Mouse (Mus musculus) MEL (cell line): ENCODE results near the gene Angpt4. TPM values are rescaled to one million over a fixed set of nuclear protein-coding genes. Genes with fewer than 3 reads are reported as not detected.

Experiments used
- DNase-seq: peaks from one replicate; pipeline ENCODE4 v3.0.0; 2011; ENCODE audit warnings: low read depth, low spot score
- H3K27ac ChIP-seq: 2 replicates; pipeline ENCODE4 v1.5.1; 2012; ENCODE audit warnings: low read depth, mild to moderate bottlenecking, control low read depth, low read length, moderate library complexity; ENCODE audit not compliant: control insufficient read depth
- H3K27me3 ChIP-seq, 2 experiments: fragments of 150-350 bp in 1 of 2; sonication (generic) in 1 of 2; 2 replicates each; pipeline ENCODE4 v1.6.1; 2012; ENCODE audit warnings: low read length in 2 of 2, mild to moderate bottlenecking in 2 of 2, improper control_type of control experiment in 1 of 2, moderate library complexity in 1 of 2; ENCODE audit not compliant: insufficient read depth in 2 of 2, control insufficient read depth in 1 of 2
- H3K36me3 ChIP-seq, 2 experiments: 2 replicates each; pipeline ENCODE4 v1.6.1; 2012 to 2014; ENCODE audit warnings: low read length in 2 of 2, improper control_type of control experiment in 1 of 2, inconsistent platforms in 1 of 2, mild to moderate bottlenecking in 1 of 2; ENCODE audit not compliant: insufficient read depth in 2 of 2, control insufficient read depth in 1 of 2
- H3K4me1 ChIP-seq, 2 experiments: fragments of 150-350 bp in 1 of 2; sonication (generic) in 1 of 2; 2 replicates each; pipeline ENCODE4 v1.6.1; 2012; ENCODE audit warnings: low read length in 2 of 2, improper control_type of control experiment in 1 of 2, mild to moderate bottlenecking in 1 of 2; ENCODE audit not compliant: insufficient read depth in 2 of 2, control insufficient read depth in 1 of 2
- H3K4me3 ChIP-seq, 2 experiments: fragments of 150-350 bp in 1 of 2; sonication (generic) in 1 of 2; 2 replicates each; pipeline ENCODE4 v1.5.1; 2012; ENCODE audit warnings: low read depth in 2 of 2, low read length in 2 of 2, mild to moderate bottlenecking in 2 of 2, moderate library complexity in 2 of 2, control low read depth in 1 of 2, improper control_type of control experiment in 1 of 2; ENCODE audit not compliant: control insufficient read depth in 1 of 2, insufficient read depth in 1 of 2
- H3K79me2 ChIP-seq: 2 replicates; pipeline ENCODE4 v1.6.1; 2012; ENCODE audit warnings: mild to moderate bottlenecking, low read length, moderate library complexity; ENCODE audit not compliant: control insufficient read depth, poor library complexity, insufficient read depth
- H3K9ac ChIP-seq: 2 replicates; pipeline ENCODE4 v1.6.1; 2012; ENCODE audit warnings: low read depth, mild to moderate bottlenecking, control low read depth, low read length, moderate library complexity; ENCODE audit not compliant: control insufficient read depth, poor library complexity, severe bottlenecking
- H3K9me3 ChIP-seq: fragments of 150-350 bp; sonication (generic); replicated peaks from 2 replicates; pipeline ENCODE4 v1.6.1; 2012; ENCODE audit warnings: mild to moderate bottlenecking, low read length, improper control_type of control experiment, moderate library complexity; ENCODE audit not compliant: insufficient read depth
- BHLHE40 ChIP-seq: IDR thresholded peaks from 2 replicates; pipeline ENCODE4 v1.6.1; 2012; ENCODE audit warnings: low read depth, mild to moderate bottlenecking, inconsistent platforms, low read length, improper control_type of control experiment, borderline replicate concordance
- CHD1 ChIP-seq: IDR thresholded peaks from 2 replicates; pipeline ENCODE4 v1.6.1; 2012; ENCODE audit warnings: low read depth, mild to moderate bottlenecking, inconsistent platforms, low read length, improper control_type of control experiment
- CHD2 ChIP-seq: IDR thresholded peaks from 2 replicates; pipeline ENCODE4 v1.6.1; 2011; ENCODE audit warnings: low read length, improper control_type of control experiment
- CTCF ChIP-seq, 3 experiments: IDR thresholded peaks in 2 of 3; conservative IDR thresholded peaks in 1 of 3; 2 replicates each; pipeline ENCODE4 v1.5.1; 2011 to 2012; ENCODE audit warnings: low read length in 3 of 3, low read depth in 2 of 3, mild to moderate bottlenecking in 2 of 3, improper control_type of control experiment in 1 of 3, inconsistent platforms in 1 of 3, mixed read lengths in 1 of 3, moderate library complexity in 1 of 3; ENCODE audit not compliant: control insufficient read depth in 1 of 3, insufficient read depth in 1 of 3, poor library complexity in 1 of 3, severe bottlenecking in 1 of 3
- ELF1 ChIP-seq: IDR thresholded peaks from 2 replicates; pipeline ENCODE4 v1.6.1; 2014; ENCODE audit warnings: low read depth, mild to moderate bottlenecking, inconsistent platforms, low read length, improper control_type of control experiment, moderate library complexity
- ETS1 ChIP-seq: IDR thresholded peaks from 2 replicates; pipeline ENCODE4 v1.6.1; 2012; ENCODE audit warnings: low read depth, mild to moderate bottlenecking, inconsistent platforms, low read length, improper control_type of control experiment, moderate library complexity
- GABPA ChIP-seq: IDR thresholded peaks from 2 replicates; pipeline ENCODE4 v1.6.1; 2012; ENCODE audit warnings: low read depth, mild to moderate bottlenecking, inconsistent platforms, low read length, improper control_type of control experiment, moderate library complexity
- GATA1 ChIP-seq: IDR thresholded peaks from 2 replicates; pipeline ENCODE4 v1.6.1; 2011; ENCODE audit warnings: low read depth, low read length, improper control_type of control experiment
- HCFC1 ChIP-seq: IDR thresholded peaks from 2 replicates; pipeline ENCODE4 v1.6.1; 2012; ENCODE audit warnings: low read depth, mild to moderate bottlenecking, inconsistent platforms, low read length, improper control_type of control experiment, moderate library complexity
- JUND ChIP-seq: IDR thresholded peaks from 2 replicates; pipeline ENCODE4 v1.6.1; 2011; ENCODE audit warnings: low read depth, mild to moderate bottlenecking, improper control_type of control experiment, low read length
- KAT2A ChIP-seq: conservative IDR thresholded peaks from 2 replicates; pipeline ENCODE4 v1.6.1; 2012; ENCODE audit warnings: low read depth, low read length, improper control_type of control experiment, inconsistent platforms
- MAFK ChIP-seq: IDR thresholded peaks from 2 replicates; pipeline ENCODE4 v1.6.1; 2011; ENCODE audit warnings: low read depth, mild to moderate bottlenecking, low read length, improper control_type of control experiment, borderline replicate concordance
- MAX ChIP-seq: IDR thresholded peaks from 2 replicates; pipeline ENCODE4 v1.6.1; 2011; ENCODE audit warnings: low read length, improper control_type of control experiment
- MXI1 ChIP-seq: IDR thresholded peaks from 2 replicates; pipeline ENCODE4 v1.6.1; 2011; ENCODE audit warnings: mild to moderate bottlenecking, low read depth, low read length, improper control_type of control experiment
- MYB ChIP-seq: IDR thresholded peaks from 2 replicates; pipeline ENCODE4 v1.6.1; 2011; ENCODE audit warnings: mild to moderate bottlenecking, low read depth, low read length, improper control_type of control experiment
- MYC ChIP-seq: IDR thresholded peaks from 2 replicates; pipeline ENCODE4 v1.6.1; 2011; ENCODE audit warnings: low read depth, mild to moderate bottlenecking, low read length, improper control_type of control experiment, moderate library complexity
- NELFE ChIP-seq: IDR thresholded peaks from 2 replicates; pipeline ENCODE4 v1.6.1; 2011; ENCODE audit warnings: low read depth, low read length, improper control_type of control experiment
- NRF1 ChIP-seq: IDR thresholded peaks from 2 replicates; pipeline ENCODE4 v1.6.1; 2014; ENCODE audit warnings: low read depth, mild to moderate bottlenecking, inconsistent platforms, low read length, improper control_type of control experiment, moderate library complexity; ENCODE audit not compliant: poor library complexity, insufficient read depth, severe bottlenecking
- POLR2A ChIP-seq, 2 experiments: IDR thresholded peaks; 2 replicates each; pipeline ENCODE4 v1.6.1; 2011 to 2012; ENCODE audit warnings: low read length in 2 of 2, mild to moderate bottlenecking in 2 of 2, control low read depth in 1 of 2, improper control_type of control experiment in 1 of 2, low read depth in 1 of 2, moderate library complexity in 1 of 2; ENCODE audit not compliant: control insufficient read depth in 1 of 2, insufficient read depth in 1 of 2, poor library complexity in 1 of 2
- POLR2AphosphoS2 ChIP-seq: IDR thresholded peaks from 2 replicates; pipeline ENCODE4 v1.6.1; 2011; ENCODE audit warnings: low read length, improper control_type of control experiment
- POLR2AphosphoS5 ChIP-seq: IDR thresholded peaks from 2 replicates; pipeline ENCODE4 v1.6.1; 2012; ENCODE audit warnings: low read depth, borderline replicate concordance, mild to moderate bottlenecking, inconsistent platforms, low read length, moderate library complexity, mixed read lengths
- RAD21 ChIP-seq: IDR thresholded peaks from 2 replicates; pipeline ENCODE4 v1.6.1; 2011; ENCODE audit warnings: mild to moderate bottlenecking, low read depth, low read length, improper control_type of control experiment
- SIN3A ChIP-seq: IDR thresholded peaks from 2 replicates; pipeline ENCODE4 v1.6.1; 2012; ENCODE audit warnings: low read length, improper control_type of control experiment, inconsistent platforms
- SMC3 ChIP-seq: IDR thresholded peaks from 2 replicates; pipeline ENCODE4 v1.6.1; 2011; ENCODE audit warnings: low read depth, low read length, improper control_type of control experiment
- TAL1 ChIP-seq: IDR thresholded peaks from 2 replicates; pipeline ENCODE4 v1.6.1; 2012; ENCODE audit warnings: mild to moderate bottlenecking, inconsistent platforms, low read length, moderate library complexity, mixed read lengths
- TBP ChIP-seq: IDR thresholded peaks from 2 replicates; pipeline ENCODE4 v1.8.0; 2011; ENCODE audit warnings: low read depth, low read length, improper control_type of control experiment
- TCF12 ChIP-seq: IDR thresholded peaks from 2 replicates; pipeline ENCODE4 v1.6.1; 2014; ENCODE audit warnings: low read depth, mild to moderate bottlenecking, inconsistent platforms, low read length, improper control_type of control experiment, moderate library complexity
- UBTF ChIP-seq: IDR thresholded peaks from 2 replicates; pipeline ENCODE4 v1.6.1; 2012; ENCODE audit warnings: low read depth, mild to moderate bottlenecking, inconsistent platforms, low read length, improper control_type of control experiment, moderate library complexity, borderline replicate concordance; ENCODE audit not compliant: insufficient read depth
- USF1 ChIP-seq: IDR thresholded peaks from 2 replicates; pipeline ENCODE4 v1.6.1; 2014; ENCODE audit warnings: low read depth, mild to moderate bottlenecking, inconsistent platforms, low read length, improper control_type of control experiment, moderate library complexity
- USF2 ChIP-seq, 2 experiments: IDR thresholded peaks; 2 replicates each; pipeline ENCODE4 v1.6.1; 2011 to 2012; ENCODE audit warnings: improper control_type of control experiment in 2 of 2, low read length in 2 of 2, borderline replicate concordance in 1 of 2, inconsistent platforms in 1 of 2, low read depth in 1 of 2, mild to moderate bottlenecking in 1 of 2; ENCODE audit not compliant: insufficient read depth in 1 of 2
- ZC3H11A ChIP-seq: IDR thresholded peaks from 2 replicates; pipeline ENCODE4 v1.6.1; 2012; ENCODE audit warnings: low read depth, mild to moderate bottlenecking, inconsistent platforms, low read length, improper control_type of control experiment
- ZKSCAN1 ChIP-seq: IDR thresholded peaks from 2 replicates; pipeline ENCODE4 v1.6.1; 2012; ENCODE audit warnings: low read depth, mild to moderate bottlenecking, inconsistent platforms, low read length, improper control_type of control experiment, moderate library complexity
- ZMIZ1 ChIP-seq: IDR thresholded peaks from 2 replicates; pipeline ENCODE4 v1.6.1; 2012; ENCODE audit warnings: low read depth, mild to moderate bottlenecking, inconsistent platforms, low read length, improper control_type of control experiment, moderate library complexity
- ZNF384 ChIP-seq: IDR thresholded peaks from 2 replicates; pipeline ENCODE4 v1.6.1; 2012; ENCODE audit warnings: low read depth, mild to moderate bottlenecking, inconsistent platforms, low read length, improper control_type of control experiment
- polyA plus RNA-seq, 2 experiments: library from polyadenylated mRNA; stranded (reverse) in 1 of 2; unstranded in 1 of 2; fragments of >175 nt in 1 of 2; fragments of >200 nt in 1 of 2; gene quantifications; 2 replicates each; pipeline versions ENCODE4 v1.2.1 to v1.2.4; 2012; ENCODE audit warnings: low replicate concordance in 2 of 2, low read depth in 1 of 2; ENCODE audit not compliant: insufficient read length in 2 of 2, insufficient read depth in 1 of 2, missing spikeins in 1 of 2
- total RNA-seq: library from RNA; depleted of rRNA; stranded (reverse); fragments of 300-350 nt; gene quantifications from 2 replicates; pipeline ENCODE4 v1.2.3, GENCODE M21; 2012

Angpt4 gene
- total and polyA plus RNA-seq, 3 experiments: not detected

DNA sequence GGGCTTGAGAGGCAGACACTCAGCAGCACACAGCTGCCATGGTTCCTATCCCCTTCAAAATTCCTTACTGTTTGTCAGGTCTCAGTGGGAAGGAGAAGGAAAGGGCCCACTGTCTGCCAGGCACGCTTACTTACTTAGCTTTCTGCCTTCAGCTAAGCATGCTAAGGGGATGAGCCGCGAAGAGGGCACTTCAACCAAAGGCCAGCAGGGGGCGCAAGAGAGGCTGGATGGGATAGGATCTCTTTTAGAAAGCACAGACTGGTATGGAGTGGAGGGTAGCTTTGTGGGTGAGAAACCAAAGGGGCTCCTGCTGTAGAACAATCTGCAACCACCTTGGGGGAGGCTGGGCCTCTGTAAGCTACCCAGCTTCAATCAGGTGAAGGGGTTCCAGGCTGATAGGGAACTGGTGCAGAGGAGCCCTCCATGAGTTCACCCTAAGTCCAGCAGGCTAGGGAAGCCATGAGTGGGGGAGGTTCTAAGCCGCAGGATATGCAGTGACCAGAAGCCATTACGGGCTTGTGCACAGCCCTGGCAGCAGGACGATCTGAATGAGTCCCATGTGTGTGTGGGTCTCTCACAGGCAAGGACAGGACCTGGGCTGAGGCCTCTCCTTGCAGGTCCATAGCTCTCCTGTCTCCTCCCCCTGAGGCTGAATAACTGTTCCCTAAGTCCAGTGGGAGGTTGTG lies 19.5 kb downstream of the Angpt4 start:
- peak; percentile 72 for DNase-seq
- no peaks in the 10 kb centered on the region for H3K36me3 ChIP-seq
- no peaks in the 10 kb centered on the region for H3K79me2 ChIP-seq
- H3K27me3 ChIP-seq: no peaks in the 10 kb centered on the region
- no peak overlapping the region for H3K9ac ChIP-seq
- H3K4me1 ChIP-seq: no peaks in the 10 kb centered on the region
- no peaks in the 10 kb centered on the region for H3K9me3 ChIP-seq
- no peak overlapping the region for H3K27ac ChIP-seq
- H3K4me3 ChIP-seq: no peak overlapping the region
- TF ChIP-seq MYC: no peak
- TF ChIP-seq JUND: no peak
- TF ChIP-seq GATA1: no peak
- no peak for TF ChIP-seq MAFK
- peak; percentile 90 to 95 (median 92) for TF ChIP-seq CTCF (IDR thresholded peaks at IDR 0.05 in 2 of 3, conservative IDR thresholded peaks at IDR 0.05 in 1 of 3; ENCODE audit: control insufficient read depth in 1 of 3, insufficient read depth in 1 of 3, low read depth in 2 of 3, low read length in 3 of 3, poor library complexity in 1 of 3, severe bottlenecking in 1 of 3)
- no peak for TF ChIP-seq UBTF
- no peak for TF ChIP-seq SIN3A
- TF ChIP-seq ELF1: no peak
- no peak for TF ChIP-seq TCF12
- TF ChIP-seq CHD1: no peak
- no peak for TF ChIP-seq TAL1
- no peak for TF ChIP-seq MAX
- no peak for TF ChIP-seq USF2 (IDR thresholded peaks at IDR 0.05; ENCODE audit: borderline replicate concordance in 1 of 2, insufficient read depth in 1 of 2, low read depth in 1 of 2, low read length in 2 of 2)
- TF ChIP-seq POLR2A (IDR thresholded peaks at IDR 0.05; ENCODE audit: control insufficient read depth in 1 of 2, insufficient read depth in 1 of 2, low read depth in 1 of 2, low read length in 2 of 2, poor library complexity in 1 of 2): no peak
- TF ChIP-seq NRF1: no peak
- TF ChIP-seq ETS1: no peak
- no peak for TF ChIP-seq KAT2A
- TF ChIP-seq MYB: no peak
- no peak for TF ChIP-seq MXI1
- TF ChIP-seq CHD2: no peak
- no peak for TF ChIP-seq NELFE
- TF ChIP-seq ZC3H11A: peak; percentile 50; the same call in 1 of the 2 replicates
- no peak for TF ChIP-seq ZMIZ1
- no peak for TF ChIP-seq TBP
- TF ChIP-seq ZKSCAN1: no peak
- TF ChIP-seq POLR2AphosphoS5: no peak
- TF ChIP-seq POLR2AphosphoS2: no peak
- peak; percentile 57 for TF ChIP-seq RAD21
- no peak for TF ChIP-seq BHLHE40
- no peak for TF ChIP-seq GABPA
- TF ChIP-seq USF1: no peak
- no peak for TF ChIP-seq ZNF384
- peak; percentile 81 for TF ChIP-seq SMC3
- TF ChIP-seq HCFC1: no peak
- TF ChIP-seq, all 39 proteins: peak for 4
